Mouse (Mus musculus) heart, embryonic 13.5 days (tissue): ENCODE results near the gene Arl4a. TPM values are rescaled to one million over a fixed set of nuclear protein-coding genes. Genes with fewer than 3 reads are reported as not detected.

ENCODE experiments used
- ATAC-seq: fragments of 200-750 bp; cut with Nextera tagmentation; 2 replicates; pipeline ENCODE4 v1.8.0; 2017; ENCODE audit warnings: moderate TSS enrichment; ENCODE audit not compliant: insufficient number of reproducible peaks, low FRiP score, low TSS enrichment; ENCODE audit errors: extremely low read depth
- H3K27ac ChIP-seq: fragments of 300-500 bp; sonication (generic); replicated peaks from 2 replicates; pipeline ENCODE4 v1.5.1; 2015; ENCODE audit warnings: moderate library complexity, mild to moderate bottlenecking, inconsistent platforms
- H3K27me3 ChIP-seq: fragments of 300-500 bp; sonication (generic); replicated peaks from 2 replicates; pipeline ENCODE4 v1.6.1; 2015; ENCODE audit warnings: mild to moderate bottlenecking, inconsistent platforms
- H3K36me3 ChIP-seq: fragments of 300-500 bp; sonication (generic); 2 replicates; pipeline ENCODE4 v1.6.1; 2015; ENCODE audit warnings: mild to moderate bottlenecking, inconsistent platforms
- H3K4me1 ChIP-seq: fragments of 300-500 bp; sonication (generic); 2 replicates; pipeline ENCODE4 v1.6.1; 2015; ENCODE audit warnings: inconsistent platforms
- H3K4me2 ChIP-seq: fragments of 300-500 bp; sonication (generic); 2 replicates; pipeline ENCODE4 v1.6.1; 2015; ENCODE audit warnings: inconsistent platforms, mild to moderate bottlenecking, moderate library complexity
- H3K4me3 ChIP-seq: fragments of 300-500 bp; sonication (generic); 2 replicates; pipeline ENCODE4 v1.5.1; 2015; ENCODE audit warnings: moderate library complexity, mild to moderate bottlenecking, inconsistent platforms
- H3K9ac ChIP-seq: fragments of 300-500 bp; sonication (generic); 2 replicates; pipeline ENCODE4 v1.6.1; 2015; ENCODE audit warnings: inconsistent platforms, mild to moderate bottlenecking, moderate library complexity
- H3K9me3 ChIP-seq: fragments of 300-500 bp; sonication (generic); 2 replicates; pipeline ENCODE4 v1.6.1; 2016; ENCODE audit warnings: inconsistent platforms
- WGBS: fragments of 180-500 bp; shearing (Covaris S2); methylation state at CpG from one replicate; pipeline ENCODE4 v1.1.7; 2015; ENCODE audit warnings: mixed read lengths; 5-methylcytosine and 5-hydroxymethylcytosine counted together
- polyA plus RNA-seq: library from polyadenylated mRNA; unstranded; fragments of >200 nt; fragmentation: Nextera tagmentation; extraction: Ambion mirVana; gene quantifications from 2 replicates; pipeline ENCODE4 v1.2.1, GENCODE M21; 2015

Arl4a gene
- polyA plus RNA-seq, 1 experiment from 2014 or later: 28.0 TPM

DNA sequence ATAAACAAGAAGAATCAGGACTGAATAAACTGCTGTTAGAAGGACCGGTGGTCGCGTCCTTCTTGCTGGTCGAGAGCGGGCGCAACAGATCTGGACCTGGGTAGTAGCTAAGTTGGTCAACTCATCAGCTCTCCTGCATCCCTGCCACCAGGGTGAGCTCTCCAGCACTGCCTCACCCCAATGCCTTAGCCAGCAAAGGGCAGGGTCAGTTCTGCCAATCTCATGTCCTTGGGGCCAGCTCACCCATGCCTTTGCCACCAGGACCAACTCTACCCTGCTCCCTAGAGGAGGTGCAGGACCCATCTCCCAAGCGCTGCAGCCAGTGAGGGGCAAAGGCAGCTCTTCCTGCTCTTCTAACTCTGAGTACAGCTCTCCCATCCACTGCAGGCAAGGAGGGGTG is 52.2 kb downstream of the Arl4a start:
- Histone ChIP-seq H3K4me3 (no peak overlapping the region), H3K27me3 (no peaks in the 10 kb centered on the region), H3K9ac (no peak overlapping the region), H3K36me3 (no peaks in the 10 kb centered on the region), H3K9me3 (no peaks in the 10 kb centered on the region), H3K27ac (no peak overlapping the region), H3K4me1 (no peaks in the 10 kb centered on the region), H3K4me2 (no peak overlapping the region)
- no peak for ATAC-seq
- 94% methylated on average over 7 of the region's 7 CpGs for WGBS

- WGBS: 66% methylated on average over 1 of the region's 1 CpGs
- Histone ChIP-seq H3K4me3 (no peak overlapping the region), H3K36me3 (no peaks in the 10 kb centered on the region), H3K4me1 (no peaks in the 10 kb centered on the region), H3K27ac (no peak overlapping the region), H3K27me3 (no peaks in the 10 kb centered on the region), H3K4me2 (no peak overlapping the region), H3K9ac (no peak overlapping the region), H3K9me3 (no peaks in the 10 kb centered on the region)
- ATAC-seq: no peak
These were observed 58.0 kb downstream of the Arl4a start for GRCm38 (mm10) chr12:39979792-39980191.

DNA sequence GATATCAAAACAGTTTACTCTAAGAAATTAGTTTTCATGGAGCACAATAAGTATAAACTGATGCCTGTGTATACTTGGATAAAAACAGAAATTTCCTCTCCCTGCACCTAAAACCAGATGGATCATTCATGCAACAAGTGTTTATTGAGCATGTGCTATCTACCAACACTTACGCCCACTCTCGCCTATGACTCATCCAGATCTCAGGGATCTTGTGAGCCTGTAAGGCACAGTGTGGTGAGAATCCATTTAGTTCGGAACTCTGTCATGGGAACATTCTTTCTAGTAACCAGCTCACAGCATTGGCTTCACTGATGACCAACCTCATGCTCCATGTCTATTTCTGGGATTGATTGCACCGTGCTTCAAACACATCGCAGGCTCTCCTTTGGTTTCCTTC is 58.8 kb downstream of the Arl4a start:
- Histone ChIP-seq H3K4me3 (no peak overlapping the region), H3K9me3 (no peaks in the 10 kb centered on the region), H3K36me3 (no peaks in the 10 kb centered on the region), H3K4me1 (no peaks in the 10 kb centered on the region), H3K9ac (no peak overlapping the region), H3K27ac (no peak overlapping the region), H3K27me3 (no peaks in the 10 kb centered on the region), H3K4me2 (no peak overlapping the region)
- WGBS: 83% methylated on average over 5 of the region's 5 CpGs
- no peak for ATAC-seq

DNA sequence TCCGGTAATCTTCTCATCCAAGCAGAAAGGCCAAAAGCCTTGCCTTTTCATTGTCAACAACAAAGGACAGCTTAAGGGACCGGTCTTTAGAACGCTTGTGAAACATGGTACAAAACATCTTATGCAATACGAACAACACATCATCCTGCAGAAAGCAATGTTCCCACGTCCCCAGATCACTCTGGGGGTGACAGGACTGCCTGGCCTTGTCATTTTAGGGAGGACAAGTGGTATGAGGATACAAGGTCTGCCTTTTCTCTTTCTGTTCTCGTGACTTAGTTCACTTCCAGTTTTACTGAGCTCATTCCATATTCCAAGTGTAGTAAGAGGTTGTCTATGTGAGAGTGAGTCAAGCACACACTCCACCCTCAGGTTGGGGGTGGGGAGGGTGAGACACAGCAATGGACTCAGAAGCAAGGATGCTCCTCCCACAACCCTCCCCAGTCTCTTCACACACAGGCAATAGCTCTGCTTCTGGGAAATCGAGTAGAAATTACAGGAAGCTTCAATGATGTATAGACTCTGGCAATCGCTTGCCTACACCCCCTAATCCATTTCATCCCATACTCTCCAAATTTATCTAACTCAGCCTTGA is 59.7 kb downstream of the Arl4a start:
- no peak for ATAC-seq
- H3K27me3 ChIP-seq: no peaks in the 10 kb centered on the region
- no peaks in the 10 kb centered on the region for H3K36me3 ChIP-seq
- no peak overlapping the region for H3K9ac ChIP-seq
- no peaks in the 10 kb centered on the region for H3K4me1 ChIP-seq
- no peak overlapping the region for H3K4me2 ChIP-seq
- H3K27ac ChIP-seq: no peak overlapping the region
- no peak overlapping the region for H3K4me3 ChIP-seq
- 77% methylated on average over 8 of the region's 8 CpGs for WGBS
- H3K9me3 ChIP-seq: no peaks in the 10 kb centered on the region

DNA sequence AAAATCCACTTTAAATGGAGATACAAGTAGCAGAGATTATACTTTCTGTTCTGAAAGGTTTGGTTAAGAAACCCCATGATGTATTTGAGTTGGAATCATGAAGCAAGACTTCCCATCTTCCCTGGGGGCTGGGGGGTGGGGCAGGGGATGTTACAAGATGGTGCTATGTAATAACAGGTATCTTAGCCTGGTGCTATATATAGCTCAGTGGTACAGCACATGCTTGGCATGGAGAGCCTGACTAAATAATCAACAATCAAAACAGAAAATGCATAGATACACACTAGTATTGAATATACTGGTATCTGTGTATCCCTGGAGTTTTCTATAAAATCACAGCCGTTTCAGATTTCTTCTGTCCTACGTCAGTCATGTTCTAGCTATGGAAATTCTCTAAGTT is 61.4 kb downstream of the Arl4a start:
- H3K27me3 ChIP-seq: no peaks in the 10 kb centered on the region
- 83% methylated on average over 2 of the region's 2 CpGs for WGBS
- H3K27ac ChIP-seq: no peak overlapping the region
- no peak overlapping the region for H3K4me2 ChIP-seq
- no peak overlapping the region for H3K9ac ChIP-seq
- ATAC-seq: no peak
- no peaks in the 10 kb centered on the region for H3K4me1 ChIP-seq
- no peaks in the 10 kb centered on the region for H3K9me3 ChIP-seq
- H3K4me3 ChIP-seq: no peak overlapping the region
- H3K36me3 ChIP-seq: no peaks in the 10 kb centered on the region

- no peaks in the 10 kb centered on the region for H3K4me1 ChIP-seq
- H3K9me3 ChIP-seq: no peaks in the 10 kb centered on the region
- H3K27me3 ChIP-seq: no peaks in the 10 kb centered on the region
- ATAC-seq: no peak
- no peak overlapping the region for H3K27ac ChIP-seq
- 64% methylated on average over 9 of the region's 9 CpGs for WGBS
- H3K4me3 ChIP-seq: no peak overlapping the region
- H3K9ac ChIP-seq: no peak overlapping the region
- H3K4me2 ChIP-seq: no peak overlapping the region
- H3K36me3 ChIP-seq: no peaks in the 10 kb centered on the region
These were observed 61.9 kb downstream of the Arl4a start for GRCm38 (mm10) chr12:39975829-39976340.

DNA sequence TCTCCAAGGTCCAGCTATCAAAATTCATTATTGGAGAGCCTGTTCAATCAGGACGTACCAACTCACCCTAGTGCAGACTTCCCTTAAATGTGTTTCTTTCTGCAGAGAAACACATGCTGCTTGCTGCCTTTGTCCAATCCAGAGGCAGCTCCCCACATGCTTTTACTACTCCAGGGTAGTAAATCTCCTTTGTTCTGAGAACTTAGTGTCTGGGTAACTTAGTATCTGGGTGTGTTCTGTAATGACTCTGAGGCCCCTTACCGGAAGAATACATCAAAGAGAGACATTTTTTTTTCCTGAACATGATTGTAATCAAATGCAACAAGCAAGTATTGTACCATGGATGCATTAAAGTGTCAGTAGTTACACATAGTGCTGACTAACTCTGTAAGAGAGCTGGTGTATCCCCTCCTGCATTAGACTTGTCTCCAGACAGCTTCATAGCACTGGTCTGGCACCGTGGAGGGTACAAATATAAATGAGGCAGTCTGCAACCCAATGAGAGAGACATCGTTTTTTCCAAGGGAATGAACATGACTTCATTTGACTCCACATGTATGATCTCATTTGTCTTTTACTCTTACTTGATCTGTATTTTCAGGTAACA is 62.7 kb downstream of the Arl4a start:
- no peak for ATAC-seq

GRCm38 (mm10) chr12:39974273-39974672 is 63.6 kb downstream of the Arl4a start:
- H3K9me3 ChIP-seq: no peaks in the 10 kb centered on the region
- no peaks in the 10 kb centered on the region for H3K27me3 ChIP-seq
- 66% methylated on average over 1 of the region's 1 CpGs for WGBS
- no peak overlapping the region for H3K4me3 ChIP-seq
- no peak overlapping the region for H3K27ac ChIP-seq
- no peaks in the 10 kb centered on the region for H3K4me1 ChIP-seq
- no peaks in the 10 kb centered on the region for H3K36me3 ChIP-seq
- no peak for ATAC-seq
- H3K4me2 ChIP-seq: no peak overlapping the region
- no peak overlapping the region for H3K9ac ChIP-seq

More for the DNA sequence above, 62.7 kb downstream of the Arl4a start:
- Histone ChIP-seq H3K27me3 (no peaks in the 10 kb centered on the region), H3K9me3 (no peaks in the 10 kb centered on the region), H3K4me1 (no peaks in the 10 kb centered on the region), H3K4me2 (no peak overlapping the region), H3K27ac (no peak overlapping the region), H3K4me3 (no peak overlapping the region), H3K36me3 (no peaks in the 10 kb centered on the region), H3K9ac (no peak overlapping the region)
- 63% methylated on average over 4 of the region's 4 CpGs for WGBS

DNA sequence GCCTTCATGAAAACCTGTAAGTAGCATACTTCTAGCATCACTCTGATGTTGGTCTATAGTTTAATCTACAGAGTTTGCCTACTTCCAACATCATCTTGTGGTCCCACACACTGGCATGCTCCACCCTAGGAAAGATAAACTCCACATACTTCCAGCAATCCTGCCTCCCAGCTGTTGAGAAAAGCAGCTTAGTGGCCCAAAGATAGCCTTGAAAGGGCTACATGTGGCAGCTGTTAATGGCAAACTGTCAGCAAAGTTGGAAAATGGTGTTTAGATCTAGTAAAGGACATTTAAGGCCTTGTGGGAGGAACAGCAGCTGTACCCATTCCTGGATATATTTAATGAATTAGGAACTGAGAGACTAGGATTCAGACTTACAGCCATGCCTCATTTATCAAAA is 68.3 kb downstream of the Arl4a start:
- H3K9ac ChIP-seq: no peak overlapping the region
- no peak for ATAC-seq
- no peaks in the 10 kb centered on the region for H3K27me3 ChIP-seq
- H3K9me3 ChIP-seq: no peaks in the 10 kb centered on the region
- H3K36me3 ChIP-seq: no peaks in the 10 kb centered on the region
- no peak overlapping the region for H3K27ac ChIP-seq
- no peak overlapping the region for H3K4me3 ChIP-seq
- H3K4me1 ChIP-seq: no peaks in the 10 kb centered on the region
- no peak overlapping the region for H3K4me2 ChIP-seq

DNA sequence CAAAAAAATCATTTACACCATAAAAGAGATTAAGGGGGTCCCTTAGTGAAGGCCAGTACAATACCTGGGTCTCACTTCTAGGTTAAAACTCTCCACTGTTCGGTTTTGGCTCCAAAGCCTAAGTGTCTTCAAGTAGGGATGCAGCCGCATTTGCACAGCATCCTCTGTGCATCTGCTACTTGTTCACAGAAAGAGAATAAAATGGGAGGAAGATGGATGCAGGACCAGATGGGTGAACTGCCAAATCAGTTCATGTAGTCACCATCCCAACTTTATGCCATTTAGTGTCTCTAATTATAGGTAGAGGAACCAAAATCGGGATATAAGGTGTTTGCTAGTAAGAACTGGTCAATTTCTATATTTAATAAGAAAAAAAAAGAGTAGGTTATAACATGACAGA is 69.7 kb downstream of the Arl4a start:
- no peaks in the 10 kb centered on the region for H3K36me3 ChIP-seq
- H3K27ac ChIP-seq: no peak overlapping the region
- H3K9ac ChIP-seq: no peak overlapping the region
- no peak for ATAC-seq
- H3K27me3 ChIP-seq: no peaks in the 10 kb centered on the region
- WGBS: 72% methylated on average over 3 of the region's 3 CpGs
- H3K4me1 ChIP-seq: no peaks in the 10 kb centered on the region
- no peaks in the 10 kb centered on the region for H3K9me3 ChIP-seq
- no peak overlapping the region for H3K4me2 ChIP-seq
- H3K4me3 ChIP-seq: no peak overlapping the region

- Histone ChIP-seq H3K4me3 (no peak overlapping the region), H3K27me3 (no peaks in the 10 kb centered on the region)
- WGBS: 81% methylated on average over 8 of the region's 8 CpGs
These were observed 78.7 kb downstream of the Arl4a start for GRCm38 (mm10) chr12:39959166-39959565.

More at GRCm38 (mm10) chr12:39959166-39959565, 78.7 kb downstream of the Arl4a start:
- Histone ChIP-seq H3K9ac (no peak overlapping the region), H3K4me1 (peaks cover 15% of the 10 kb centered on the region), H3K36me3 (no peaks in the 10 kb centered on the region), H3K9me3 (peaks cover 9% of the 10 kb centered on the region), H3K27ac (no peak overlapping the region), H3K4me2 (no peak overlapping the region)
- ATAC-seq: no peak
